Mouse (Mus musculus) A20 (cell line): ENCODE measurements at regions not wholly inside any gene's neighbourhood (a gene's known extent, or its start where the extent isn't known, plus 50 kb on each side); places are given as distances from the start of the nearest gene placed in this dataset.

ENCODE experiments used
- DNase-seq: peaks from one replicate; pipeline ENCODE4 v3.0.0-alpha.2; 2011; ENCODE audit warnings: low read depth, low spot score

DNA sequence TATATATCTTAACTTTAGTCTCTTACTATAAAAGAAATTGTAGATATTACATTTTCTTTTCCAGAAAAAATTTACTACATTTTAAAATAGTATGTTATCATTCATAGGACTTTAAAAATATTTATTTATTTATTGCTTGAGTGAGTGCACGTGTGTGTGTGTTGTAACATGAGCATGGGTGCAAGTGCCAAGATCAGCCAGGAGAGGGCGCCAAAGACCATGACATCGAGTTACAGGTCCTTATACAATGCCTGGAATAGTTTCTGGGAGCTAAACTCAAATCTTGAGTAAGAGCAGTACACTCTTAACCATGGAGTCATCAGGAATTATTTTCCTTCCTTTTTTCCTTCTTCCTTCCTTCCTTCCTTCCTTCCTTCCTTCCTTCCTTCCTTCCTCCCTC, 185.4 kb upstream of the Mageb4 start:
- peak; percentile 36 for DNase-seq
